Mouse (Mus musculus): ENCODE measurements around the gene Ostn. TPM values are rescaled to one million over a fixed set of nuclear protein-coding genes. Genes with fewer than 3 reads are reported as not detected.

Ostn gene
- polyA plus RNA-seq, 1 experiment, result 0.41 TPM

- Histone ChIP-seq H3K27ac (ENCODE audit: insufficient read depth, low read length) (no peak overlapping the region), H3K4me3 (replicated peaks; ENCODE audit: insufficient read depth, low read depth, low read length) (no peak overlapping the region), H3K27me3 (ENCODE audit: control insufficient read depth, insufficient read depth, low read length) (no peaks in the 10 kb centered on the region), H3K4me1 (ENCODE audit: control insufficient read depth, insufficient read depth, low read length) (no peaks in the 10 kb centered on the region)
- DNase-seq, result no peak
- TF ChIP-seq POLR2A (IDR thresholded peaks at IDR 0.05; ENCODE audit: borderline replicate concordance, insufficient read depth, low read length), result no peak
- no peak for TF ChIP-seq CTCF (IDR thresholded peaks at IDR 0.05; ENCODE audit: borderline replicate concordance, insufficient read depth, low read depth, low read length)
- WGBS, result 93% methylated on average over 2 of the region's 2 CpGs
Observed at GRCm38 (mm10) chr16:27375318-27375717, 68.0 kb downstream of the Ostn start.

GRCm38 (mm10) chr16:27376556-27376955, 69.3 kb downstream of the Ostn start:
- no peak overlapping the region for H3K4me3 ChIP-seq (replicated peaks; ENCODE audit: insufficient read depth, low read depth, low read length)
- TF ChIP-seq CTCF (IDR thresholded peaks at IDR 0.05; ENCODE audit: borderline replicate concordance, insufficient read depth, low read depth, low read length), result no peak
- no peak for TF ChIP-seq POLR2A (IDR thresholded peaks at IDR 0.05; ENCODE audit: borderline replicate concordance, insufficient read depth, low read length)
- H3K4me1 ChIP-seq (ENCODE audit: control insufficient read depth, insufficient read depth, low read length), result no peaks in the 10 kb centered on the region
- H3K27ac ChIP-seq (ENCODE audit: insufficient read depth, low read length), result no peak overlapping the region
- DNase-seq, result no peak
- no peaks in the 10 kb centered on the region for H3K27me3 ChIP-seq (ENCODE audit: control insufficient read depth, insufficient read depth, low read length)

DNA sequence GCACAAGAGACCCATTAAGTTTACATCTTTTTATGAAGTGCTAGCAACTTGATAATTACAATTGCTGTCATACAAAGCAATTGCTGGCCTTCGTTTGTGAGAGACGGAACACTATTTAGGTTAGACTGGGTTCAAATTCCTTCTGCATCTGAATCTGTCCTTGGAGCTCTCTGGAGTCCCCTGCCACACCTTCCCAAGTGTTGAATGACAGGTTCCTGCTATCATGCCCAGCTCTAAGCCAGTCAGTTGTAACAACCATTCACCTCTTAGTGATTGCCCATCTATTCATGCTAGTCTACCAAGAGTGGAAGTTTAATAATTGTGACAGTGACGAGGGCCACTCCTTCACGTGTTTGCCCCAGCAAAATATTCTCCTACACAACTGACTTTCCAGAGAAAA, 74.9 kb downstream of the Ostn start:
- no peak for DNase-seq
- WGBS, result 93% methylated on average over 4 of the region's 4 CpGs
- no peak for TF ChIP-seq CTCF (IDR thresholded peaks at IDR 0.05; ENCODE audit: borderline replicate concordance, insufficient read depth, low read depth, low read length)
- TF ChIP-seq POLR2A (IDR thresholded peaks at IDR 0.05; ENCODE audit: borderline replicate concordance, insufficient read depth, low read length), result no peak
- Histone ChIP-seq H3K4me1 (ENCODE audit: control insufficient read depth, insufficient read depth, low read length) (no peaks in the 10 kb centered on the region), H3K4me3 (replicated peaks; ENCODE audit: insufficient read depth, low read depth, low read length) (no peak overlapping the region), H3K27ac (ENCODE audit: insufficient read depth, low read length) (no peak overlapping the region), H3K27me3 (ENCODE audit: control insufficient read depth, insufficient read depth, low read length) (no peaks in the 10 kb centered on the region)

GRCm38 (mm10) chr16:27384893-27385603, 77.8 kb downstream of the Ostn start:
- no peak for DNase-seq
- TF ChIP-seq CTCF (IDR thresholded peaks at IDR 0.05; ENCODE audit: borderline replicate concordance, insufficient read depth, low read depth, low read length), result no peak
- TF ChIP-seq POLR2A (IDR thresholded peaks at IDR 0.05; ENCODE audit: borderline replicate concordance, insufficient read depth, low read length), result no peak
- H3K27ac ChIP-seq (ENCODE audit: insufficient read depth, low read length), result no peak overlapping the region
- no peaks in the 10 kb centered on the region; the same call in 1 of the 2 replicates for H3K4me1 ChIP-seq (ENCODE audit: control insufficient read depth, insufficient read depth, low read length)
- no peaks in the 10 kb centered on the region for H3K27me3 ChIP-seq (ENCODE audit: control insufficient read depth, insufficient read depth, low read length)
- WGBS, result 54% methylated on average over 4 of the region's 4 CpGs
- H3K4me3 ChIP-seq (replicated peaks; ENCODE audit: insufficient read depth, low read depth, low read length), result no peak overlapping the region

GRCm38 (mm10) chr16:27385649-27386048, 78.4 kb downstream of the Ostn start:
- DNase-seq, result no peak
- Histone ChIP-seq H3K4me1 (ENCODE audit: control insufficient read depth, insufficient read depth, low read length) (peaks cover 3% of the 10 kb centered on the region), H3K27me3 (ENCODE audit: control insufficient read depth, insufficient read depth, low read length) (no peaks in the 10 kb centered on the region), H3K27ac (ENCODE audit: insufficient read depth, low read length) (no peak overlapping the region), H3K4me3 (replicated peaks; ENCODE audit: insufficient read depth, low read depth, low read length) (no peak overlapping the region)
- TF ChIP-seq POLR2A (IDR thresholded peaks at IDR 0.05; ENCODE audit: borderline replicate concordance, insufficient read depth, low read length), result no peak
- TF ChIP-seq CTCF (IDR thresholded peaks at IDR 0.05; ENCODE audit: borderline replicate concordance, insufficient read depth, low read depth, low read length), result no peak
- 86% methylated on average over 1 of the region's 1 CpGs for WGBS

GRCm38 (mm10) chr16:27386850-27387407, 79.6 kb downstream of the Ostn start:
- WGBS, result 81% methylated on average over 4 of the region's 4 CpGs
- H3K27ac ChIP-seq (ENCODE audit: insufficient read depth, low read length), result no peak overlapping the region
- DNase-seq, result no peak
- TF ChIP-seq POLR2A (IDR thresholded peaks at IDR 0.05; ENCODE audit: borderline replicate concordance, insufficient read depth, low read length), result no peak
- no peak for TF ChIP-seq CTCF (IDR thresholded peaks at IDR 0.05; ENCODE audit: borderline replicate concordance, insufficient read depth, low read depth, low read length)
- H3K4me3 ChIP-seq (replicated peaks; ENCODE audit: insufficient read depth, low read depth, low read length), result no peak overlapping the region
- H3K27me3 ChIP-seq (ENCODE audit: control insufficient read depth, insufficient read depth, low read length), result no peaks in the 10 kb centered on the region
- H3K4me1 ChIP-seq (ENCODE audit: control insufficient read depth, insufficient read depth, low read length), result peaks cover 3% of the 10 kb centered on the region

DNA sequence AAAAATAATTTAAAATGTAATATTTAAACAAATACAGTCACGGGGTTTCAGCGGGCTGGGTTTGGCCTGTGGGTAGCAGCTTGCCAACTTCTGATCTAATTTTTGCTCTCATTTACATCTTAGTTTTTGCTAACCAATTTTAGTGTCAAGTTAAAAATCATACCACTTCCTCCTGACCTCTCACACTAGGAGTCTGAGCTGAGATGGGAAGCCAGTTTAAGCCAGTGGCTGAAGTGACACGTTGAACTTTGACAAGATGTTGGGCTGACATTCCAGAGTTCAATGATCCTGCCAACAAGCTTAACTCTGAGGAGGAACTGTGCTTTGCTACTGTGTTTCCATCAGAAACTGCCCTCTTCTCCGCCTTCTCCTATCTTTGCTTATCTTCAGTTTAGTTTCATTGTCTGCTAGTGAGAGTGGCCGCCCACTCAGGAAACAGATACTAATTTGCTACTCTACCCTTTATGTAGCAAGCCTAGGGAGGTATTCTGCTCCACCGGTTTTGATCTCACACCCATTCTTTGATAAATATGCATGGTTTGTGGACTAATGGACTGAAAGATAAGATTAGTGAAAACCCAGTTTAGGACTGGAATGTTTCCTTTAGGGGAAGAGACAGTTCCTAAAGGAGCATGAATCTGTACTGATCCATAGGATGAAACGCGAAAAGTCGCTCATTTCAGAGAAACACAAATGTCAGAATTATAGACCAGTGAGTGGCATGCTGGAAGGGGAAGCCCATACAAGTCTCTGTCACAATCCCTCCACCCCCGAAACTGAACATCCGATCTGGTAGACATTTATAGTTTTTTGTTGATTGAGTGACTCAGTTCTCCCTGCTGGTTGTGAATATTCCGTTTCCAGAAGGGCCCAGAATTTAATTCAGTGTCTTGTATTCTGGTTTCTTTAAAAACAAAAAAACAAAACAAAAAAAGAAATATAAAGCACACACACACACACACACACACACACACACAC, 80.6 kb downstream of the Ostn start:
- DNase-seq, result peak in 1 of 2 experiments; percentile 12
- H3K4me3 ChIP-seq (replicated peaks; ENCODE audit: insufficient read depth, low read depth, low read length), result peak overlapping the region; percentile 92
- H3K27me3 ChIP-seq (ENCODE audit: control insufficient read depth, insufficient read depth, low read length), result no peaks in the 10 kb centered on the region
- 46% methylated on average over 12 of the region's 12 CpGs for WGBS
- no peak for TF ChIP-seq POLR2A (IDR thresholded peaks at IDR 0.05; ENCODE audit: borderline replicate concordance, insufficient read depth, low read length)
- TF ChIP-seq CTCF (IDR thresholded peaks at IDR 0.05; ENCODE audit: borderline replicate concordance, insufficient read depth, low read depth, low read length), result no peak
- H3K27ac ChIP-seq (ENCODE audit: insufficient read depth, low read length), result no peak overlapping the region
- H3K4me1 ChIP-seq (ENCODE audit: control insufficient read depth, insufficient read depth, low read length), result peaks cover 3% of the 10 kb centered on the region
